Comparison of ENCODE assay signal across 27 mouse cellular contexts in genomic region chr11:82351039-82351438, GRCm38 (mm10). TPM values are rescaled to one million over a fixed set of nuclear protein-coding genes. Genes with fewer than 3 reads are reported as not detected.
A peak's percentile ranks its signal among the peaks of the same experiment; 100 is the strongest.
DNase-seq lines count a peak whose midpoint lies in the region; ATAC-seq and TF ChIP-seq lines count a peak whose summit lies in the region.
"Had no signal": no experiment of that assay in that cellular context is flagged by ENCODE, and none has a peak within 500 bp of the region (broad histone marks: within the 10 kb centered on the region; RNA-seq: fewer than 3 reads in every experiment).

No protein-coding gene starts in this region.

- no peak for ATAC-seq in kidney, embryonic 16.5 days (ENCODE audit: low FRiP score, low TSS enrichment)
- ATAC-seq: forebrain, embryonic 15.5 days; hindbrain, postnatal 0 days had no signal

- no peak overlapping the region for H3K9ac ChIP-seq in kidney, embryonic 16.5 days (replicated peaks; ENCODE audit: low read length)
- H3K9ac ChIP-seq: forebrain, embryonic 15.5 days; heart, embryonic 13.5 days; midbrain, embryonic 12.5 days; neural tube, embryonic 13.5 days had no signal

- H3K27me3 ChIP-seq in kidney, embryonic 16.5 days (ENCODE audit: insufficient read depth, low read length) = peaks cover 6% of the 10 kb centered on the region; the same call in 1 of the 2 replicates
- H3K27me3 ChIP-seq: forebrain, embryonic 15.5 days; heart, embryonic 13.5 days; midbrain, embryonic 12.5 days had no signal

- no peak overlapping the region for H3K4me2 ChIP-seq in kidney, embryonic 16.5 days (replicated peaks; ENCODE audit: low read depth, low read length)
- H3K4me2 ChIP-seq: forebrain, embryonic 15.5 days; heart, embryonic 13.5 days; midbrain, embryonic 12.5 days; neural tube, embryonic 13.5 days had no signal

- peak; percentile 43 for DNase-seq in layer of hippocampus, adult 11-12 months (ENCODE audit: low spot score)
- no peak for DNase-seq in layer of hippocampus, adult 9-10 months (ENCODE audit: low spot score)
- DNase-seq in layer of hippocampus, adult 2 months (ENCODE audit: low spot score in 2 of 2) = peak; percentile 32 to 61
- peak; percentile 26 to 49 for DNase-seq in left cerebral cortex, postnatal 10 days (ENCODE audit: extremely low spot score in 1 of 2, low spot score in 2 of 2)
- peak; percentile 45 for DNase-seq in right cerebral cortex, postnatal 25 days
- DNase-seq in heart, adult 9 months (ENCODE audit: low spot score in 2 of 2) = no peak
- DNase-seq in urinary bladder, postnatal 14 days (ENCODE audit: low spot score) = no peak
- DNase-seq: adrenal gland, adult 2 months; cerebellum, adult 2 months; heart, postnatal 4 days; kidney, adult 18-20 months; kidney, postnatal 4 days; liver; lung, adult 18-20 months; lung, postnatal 4 days; spleen, adult 18-20 months had no signal

- H3K36me3 ChIP-seq in kidney, embryonic 16.5 days (ENCODE audit: insufficient read depth, low read length) = no peaks in the 10 kb centered on the region
- H3K36me3 ChIP-seq: embryonic facial prominence, embryonic 10.5 days; forebrain, embryonic 15.5 days; heart, embryonic 13.5 days; midbrain, embryonic 12.5 days; neural tube, embryonic 13.5 days had no signal

- no peak overlapping the region for H3K27ac ChIP-seq in layer of hippocampus, adult 2 months
- H3K27ac ChIP-seq in kidney, embryonic 16.5 days (ENCODE audit: low read length) = no peak overlapping the region
- H3K27ac ChIP-seq: embryonic facial prominence, embryonic 10.5 days; forebrain, embryonic 15.5 days; heart, embryonic 13.5 days; hindbrain, postnatal 0 days; midbrain, embryonic 12.5 days; neural tube, embryonic 13.5 days had no signal

- H3K4me1 ChIP-seq in kidney, embryonic 16.5 days (ENCODE audit: insufficient read depth, low read length) = no peaks in the 10 kb centered on the region
- H3K4me1 ChIP-seq: embryonic facial prominence, embryonic 10.5 days; forebrain, embryonic 15.5 days; midbrain, embryonic 12.5 days; neural tube, embryonic 13.5 days had no signal

- no peaks in the 10 kb centered on the region for H3K9me3 ChIP-seq in kidney, embryonic 16.5 days (ENCODE audit: low read length)
- H3K9me3 ChIP-seq: embryonic facial prominence, embryonic 10.5 days; forebrain, embryonic 15.5 days; heart, embryonic 13.5 days; midbrain, embryonic 12.5 days; neural tube, embryonic 13.5 days had no signal

- TF ChIP-seq CTCF in layer of hippocampus, adult 2 months (conservative IDR thresholded peaks at IDR 0.05) = no peak

- H3K4me3 ChIP-seq in layer of hippocampus, adult 2 months = no peak overlapping the region
- no peak overlapping the region for H3K4me3 ChIP-seq in kidney, embryonic 16.5 days (ENCODE audit: low read length)
- H3K4me3 ChIP-seq: embryonic facial prominence, embryonic 10.5 days; forebrain, embryonic 15.5 days; heart, embryonic 13.5 days; midbrain, embryonic 12.5 days; neural tube, embryonic 13.5 days had no signal

- 85% methylated on average over 10 of the region's 10 CpGs for WGBS in kidney, embryonic 16.5 days

- intact Hi-C loops in left cerebral cortex, postnatal 10 days (cut with DNase I) = no loop called here

RNA-seq across cellular contexts. Expression of gene Tmem132e, which starts 37.7 kb away (rescaled TPM):
- 10 to 100 TPM in 1 of 2 experiments, 1 to 10 TPM in 1; 9.5 to 11.6 TPM for total RNA-seq in layer of hippocampus, adult 2 months (2021)
- 10 to 100 TPM; 19.9 to 23.6 TPM for total RNA-seq in left cerebral cortex, postnatal 10 days (2021)
- polyA plus RNA-seq in kidney, embryonic 16.5 days (2015; fragmentation: Nextera tagmentation; extraction: Ambion mirVana) = 0.10 and 0.40 TPM in 2 replicates
- total RNA-seq: MEL had no signal
- polyA plus RNA-seq: thymus, postnatal 0 days had no signal

RNA-seq across cellular contexts. Expression of gene Ccl1, which starts 45.5 kb away (rescaled TPM):
- not detected for total RNA-seq in layer of hippocampus, adult 2 months (2021)
- not detected for total RNA-seq in left cerebral cortex, postnatal 10 days (2021)
- polyA plus RNA-seq in kidney, embryonic 16.5 days (2015; fragmentation: Nextera tagmentation; extraction: Ambion mirVana) = not detected in 2 replicates
- total RNA-seq: adrenal gland, adult 2 months; gastrocnemius, postnatal 4 days; heart, postnatal 4 days; hindbrain, postnatal 0 days; MEL had no signal
- polyA plus RNA-seq: adrenal gland, adult 2 months; cerebellum, adult 2 months; embryonic facial prominence, embryonic 10.5 days; forebrain, embryonic 15.5 days; heart, embryonic 13.5 days; hindbrain, postnatal 0 days; midbrain, embryonic 12.5 days; stomach, embryonic 14.5 days had no signal

Comparison
In these comparisons a context has a peak if more than half of its experiments do, and no peak if none do; other contexts are left out.
1. DNase-seq: peak in layer of hippocampus, adult 11-12 months (single experiment), layer of hippocampus, adult 2 months (2 of 2), left cerebral cortex, postnatal 10 days (2 of 2) and right cerebral cortex, postnatal 25 days (single experiment); none in layer of hippocampus, adult 9-10 months (single experiment), heart, adult 9 months (0 of 2) and urinary bladder, postnatal 14 days (single experiment).